Mouse (Mus musculus): ENCODE results near the gene Hyls1. TPM values are rescaled to one million over a fixed set of nuclear protein-coding genes. Genes with fewer than 3 reads are reported as not detected.

The Hyls1 gene
- total RNA-seq, 2 experiments from 2014 or later = 2.2 to 2.6 TPM

DNA sequence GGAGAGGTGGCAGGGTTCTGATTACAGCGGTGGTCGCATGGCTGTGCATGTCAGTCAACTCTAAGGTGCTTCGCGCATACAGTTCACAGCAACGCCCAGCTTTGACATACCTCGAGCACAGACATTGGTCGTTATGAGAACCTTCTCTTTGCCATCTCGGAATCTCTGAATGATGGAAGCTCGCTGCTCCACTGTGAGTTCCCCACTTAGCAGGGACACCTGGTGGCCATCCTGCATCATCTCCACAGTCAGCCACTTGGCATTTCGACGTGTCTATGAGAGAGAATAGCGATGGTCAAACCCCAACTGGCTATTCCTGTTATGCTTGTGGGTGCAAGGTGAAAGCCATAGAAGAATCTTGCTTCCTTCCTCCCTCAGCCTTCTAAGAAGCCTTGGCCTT, 24.5 kb downstream of the Hyls1 start:
- DNase-seq (ENCODE audit: low spot score) = no peak
- intact Hi-C loops (cut with DNase I) = loop anchor here (10.0 kb wide), 1 partner anchor 341 kb away; the partner anchor contains the start of genes Srpr and Tirap

DNA sequence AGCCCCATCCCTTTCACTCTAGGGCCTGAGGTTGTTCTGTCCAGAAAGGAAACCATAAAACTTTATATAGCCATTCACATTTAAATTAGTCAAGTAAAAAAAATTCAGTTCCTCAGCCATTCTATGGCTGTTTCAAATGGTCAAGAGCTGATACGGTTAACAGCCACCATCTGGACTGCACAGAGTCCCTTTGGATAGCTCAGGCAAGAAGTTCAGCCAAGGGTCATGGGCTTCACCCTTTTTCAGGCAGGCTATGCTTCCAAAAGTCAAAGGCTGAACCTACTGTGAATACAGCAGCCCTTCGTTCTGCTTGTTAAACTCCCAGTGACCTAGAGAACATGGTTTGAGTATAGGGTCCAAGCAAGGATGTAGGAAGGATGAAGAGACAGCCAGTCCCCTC, 25.5 kb downstream of the Hyls1 start:
- intact Hi-C loops (cut with DNase I) = loop anchor here (10.0 kb wide), 1 partner anchor 340 kb away; the partner anchor contains the start of genes Srpr and Tirap
- DNase-seq (ENCODE audit: low spot score) = no peak

DNA sequence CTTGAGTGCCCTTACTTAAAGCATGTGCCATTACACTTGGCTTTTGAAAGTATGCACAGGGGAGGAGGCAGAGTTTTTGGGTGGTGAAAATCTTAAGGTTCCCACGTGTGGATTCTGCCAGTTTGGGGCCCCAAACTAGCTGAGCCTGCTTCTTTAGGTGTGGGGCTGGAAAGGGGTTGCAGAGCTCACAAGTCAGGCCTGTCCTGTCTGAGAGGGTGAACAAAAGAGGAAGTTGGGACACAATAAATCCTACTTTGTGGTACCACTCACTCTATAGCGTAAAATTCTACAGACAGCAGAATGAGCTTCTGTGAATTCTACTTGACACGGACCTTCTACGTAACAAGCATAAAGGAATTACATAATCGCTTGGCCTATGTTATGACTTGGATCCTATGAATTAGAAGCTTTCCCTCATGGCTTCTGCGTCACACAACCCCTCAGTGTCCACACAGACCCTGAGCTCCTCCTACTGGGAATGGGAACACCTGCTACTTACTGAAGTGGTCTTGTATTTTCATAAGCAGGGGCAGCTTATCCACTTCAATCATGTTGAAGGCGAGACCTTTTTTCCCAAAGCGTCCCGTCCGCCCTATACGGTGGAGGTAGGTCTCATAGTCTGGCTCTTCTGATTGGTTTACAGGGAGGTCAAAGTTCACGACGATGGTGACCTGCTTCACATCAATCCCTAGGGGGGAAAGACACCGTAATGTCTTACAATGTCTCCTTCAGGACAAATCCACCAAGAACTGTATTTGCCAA, 26.9 kb downstream of the Hyls1 start:
- intact Hi-C loops (cut with DNase I) = loop anchor here (10.0 kb wide), 1 partner anchor 338 kb away; the partner anchor contains the start of genes Srpr and Tirap

DNA sequence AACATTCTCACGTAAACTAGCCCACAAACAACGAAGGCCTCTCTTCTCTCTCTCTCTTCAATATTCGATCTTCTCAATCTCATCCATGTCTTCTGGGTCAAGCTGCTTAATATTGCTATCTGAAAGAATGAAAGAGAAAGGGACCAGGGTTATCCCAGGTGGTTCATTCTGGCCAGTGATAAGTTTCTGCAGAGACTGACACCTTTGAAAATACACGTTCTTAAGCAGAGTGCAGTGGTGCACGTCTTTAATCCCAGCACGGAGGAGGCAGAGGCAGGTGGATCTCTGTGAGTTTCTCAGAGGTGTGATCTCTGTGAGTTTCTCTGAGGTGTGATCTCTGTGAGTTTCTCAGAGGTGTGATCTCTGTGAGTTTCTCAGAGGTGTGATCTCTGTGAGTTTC, 28.3 kb downstream of the Hyls1 start:
- intact Hi-C loops (cut with DNase I) = loop anchor here (1.0 to 10.0 kb wide), 2 partner anchors 259 to 337 kb away; partner anchors contain the start of genes Srpr and Tirap

More for the DNA sequence above, 26.9 kb downstream of the Hyls1 start:
- no peak for DNase-seq (ENCODE audit: low spot score)

DNA sequence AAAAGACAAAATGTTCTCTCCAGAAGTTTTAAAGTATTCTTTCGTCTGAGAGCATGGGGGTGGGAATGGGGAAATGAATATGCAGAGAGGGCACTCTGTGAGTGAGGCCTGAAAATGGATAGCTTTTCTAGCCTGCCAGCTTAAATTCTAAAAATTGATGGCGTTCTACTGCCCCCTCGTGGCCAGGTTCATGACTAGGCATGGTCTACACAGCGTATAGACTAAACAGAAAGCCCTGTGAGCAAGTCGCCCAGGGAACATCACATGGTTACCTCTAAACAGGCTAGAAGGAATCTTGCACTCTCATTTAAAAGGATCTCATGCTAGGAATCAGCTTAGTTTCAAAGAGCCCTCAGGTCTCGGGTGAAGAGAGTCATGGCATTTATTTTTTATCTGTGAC, 28.7 kb downstream of the Hyls1 start:
- no peak for DNase-seq (ENCODE audit: low spot score)
- intact Hi-C loops (cut with DNase I) = loop anchor here (1.0 to 10.0 kb wide), 2 partner anchors 258 to 337 kb away; partner anchors contain the start of genes Srpr and Tirap

More for the DNA sequence above, 28.3 kb downstream of the Hyls1 start:
- DNase-seq (ENCODE audit: low spot score) = no peak

DNA sequence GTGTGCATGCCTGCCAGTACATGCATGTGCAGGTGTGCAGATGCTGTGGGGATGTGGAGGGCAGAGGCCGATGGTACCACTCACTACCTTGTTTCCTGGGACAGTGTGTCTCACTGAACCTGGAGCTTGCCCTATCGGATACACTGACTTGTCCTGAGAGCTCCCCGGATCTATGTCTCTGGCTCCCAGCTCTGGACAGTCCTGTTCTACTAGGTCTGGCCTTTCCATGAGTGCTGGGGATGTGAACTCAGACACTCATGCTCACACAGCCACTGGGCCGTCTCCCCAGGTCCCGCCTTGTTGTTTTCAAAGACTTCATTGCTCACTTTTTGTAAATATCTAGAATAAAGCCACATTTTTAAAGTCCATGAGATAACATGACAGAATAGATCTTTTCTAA, 29.2 kb downstream of the Hyls1 start:
- intact Hi-C loops (cut with DNase I) = loop anchor here (1.0 to 10.0 kb wide), 2 partner anchors 258 to 336 kb away; partner anchors contain the start of genes Srpr and Tirap

DNA sequence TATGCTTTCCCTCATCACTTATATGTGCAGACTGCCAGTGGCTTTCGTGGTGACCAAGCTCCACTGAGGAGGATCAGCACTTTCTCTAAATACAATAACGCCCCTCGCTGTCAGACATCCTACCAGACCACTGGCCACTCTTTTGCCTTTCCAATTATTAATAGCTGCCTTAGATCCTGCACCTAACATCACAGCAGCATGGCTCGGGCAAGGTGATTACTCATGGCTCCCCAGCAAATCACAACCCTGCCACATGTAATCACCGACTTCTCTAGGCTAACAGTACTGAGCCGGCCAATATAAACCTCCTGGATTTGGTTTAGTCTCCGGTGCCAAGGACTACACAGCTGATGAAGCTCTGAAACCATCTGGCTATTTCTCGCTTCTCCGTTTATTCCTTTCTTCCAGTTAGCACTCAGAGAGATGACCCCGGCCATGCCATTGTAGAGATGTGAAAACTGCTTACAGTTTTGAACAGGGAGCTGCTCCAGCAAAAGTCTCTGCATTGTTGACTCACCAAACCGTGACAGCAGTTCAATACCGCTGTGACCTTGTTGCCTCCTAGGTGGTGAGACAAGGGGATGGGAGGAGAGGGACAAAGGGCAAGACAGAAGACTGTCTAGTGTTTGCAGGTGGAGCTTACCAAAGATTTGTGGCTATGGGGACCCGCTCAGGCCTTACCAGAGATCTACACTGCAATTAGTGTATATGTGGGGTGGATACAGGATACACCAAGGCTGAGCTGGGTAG, 31.0 kb downstream of the Hyls1 start:
- intact Hi-C loops (cut with DNase I) = loop anchor here (10.0 kb wide), 1 partner anchor 514 kb away; no protein-coding TSS in a partner anchor
- no peak for DNase-seq (ENCODE audit: low spot score)

More for the DNA sequence above, 29.2 kb downstream of the Hyls1 start:
- DNase-seq (ENCODE audit: low spot score) = no peak

DNA sequence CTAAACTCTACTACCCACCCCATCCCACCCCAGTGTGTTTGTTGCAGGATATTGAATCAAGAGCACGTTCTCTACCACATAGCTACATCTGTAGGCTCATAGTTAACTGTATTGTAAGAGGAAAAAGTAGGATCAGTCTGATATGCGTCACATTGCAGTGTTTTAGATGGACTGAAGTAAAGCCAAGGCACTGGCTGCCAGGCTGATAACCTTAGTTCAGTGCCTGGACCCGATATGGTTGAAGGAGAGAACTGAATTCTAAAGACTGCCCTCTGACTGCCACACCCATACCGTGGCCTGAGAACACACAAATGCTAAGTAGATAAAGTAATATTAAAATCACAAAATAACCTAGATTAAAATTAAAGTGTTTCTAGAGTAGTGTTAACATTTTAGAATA, 34.3 kb downstream of the Hyls1 start:
- intact Hi-C loops (cut with DNase I) = loop anchor here (10.0 kb wide), 1 partner anchor 511 kb away; no protein-coding TSS in a partner anchor
- DNase-seq (ENCODE audit: low spot score) = no peak

DNA sequence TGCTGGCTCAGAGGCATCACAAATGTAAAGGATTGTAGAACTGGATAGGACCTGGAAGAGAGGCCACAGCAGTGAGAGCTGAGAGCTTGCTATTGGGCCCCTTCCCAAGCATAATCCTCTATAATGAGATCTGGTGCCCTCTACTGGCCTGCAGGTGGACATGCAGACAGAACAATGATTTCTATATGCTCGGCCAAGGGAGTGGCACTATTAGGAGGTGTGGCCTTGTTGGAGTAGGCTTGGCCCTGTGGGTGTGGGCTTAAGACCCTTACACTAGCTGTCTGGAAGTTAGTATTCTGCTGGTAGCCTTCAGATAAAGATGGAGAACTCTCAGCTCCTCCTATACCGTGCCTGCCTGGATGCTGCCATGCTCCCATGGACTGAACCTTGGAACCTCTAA, 35.1 kb downstream of the Hyls1 start:
- intact Hi-C loops (cut with DNase I) = loop anchor here (10.0 kb wide), 1 partner anchor 510 kb away; no protein-coding TSS in a partner anchor
- no peak for DNase-seq (ENCODE audit: low spot score)

DNA sequence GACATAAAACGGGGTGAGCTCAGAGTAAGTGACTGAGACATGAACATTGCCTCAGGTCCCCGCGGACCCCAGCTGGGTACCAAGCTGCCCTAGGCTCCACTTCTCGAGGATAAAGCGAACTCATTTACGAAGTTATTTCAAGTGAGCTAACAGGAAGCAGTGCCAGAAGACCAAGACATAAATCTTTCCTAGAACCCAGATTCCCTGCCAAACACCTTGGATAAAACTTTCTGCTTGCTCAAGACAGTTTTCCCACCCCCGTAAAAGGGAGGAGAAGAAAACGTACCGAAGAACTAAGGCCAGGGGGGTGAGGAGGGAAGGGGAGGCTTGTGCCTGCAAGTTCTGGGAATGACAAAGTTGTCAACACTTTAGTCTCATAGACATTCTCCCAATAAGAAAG, 36.9 kb downstream of the Hyls1 start:
- DNase-seq (ENCODE audit: low spot score) = no peak
- intact Hi-C loops (cut with DNase I) = loop anchor here (10.0 kb wide), 1 partner anchor 508 kb away; no protein-coding TSS in a partner anchor

DNA sequence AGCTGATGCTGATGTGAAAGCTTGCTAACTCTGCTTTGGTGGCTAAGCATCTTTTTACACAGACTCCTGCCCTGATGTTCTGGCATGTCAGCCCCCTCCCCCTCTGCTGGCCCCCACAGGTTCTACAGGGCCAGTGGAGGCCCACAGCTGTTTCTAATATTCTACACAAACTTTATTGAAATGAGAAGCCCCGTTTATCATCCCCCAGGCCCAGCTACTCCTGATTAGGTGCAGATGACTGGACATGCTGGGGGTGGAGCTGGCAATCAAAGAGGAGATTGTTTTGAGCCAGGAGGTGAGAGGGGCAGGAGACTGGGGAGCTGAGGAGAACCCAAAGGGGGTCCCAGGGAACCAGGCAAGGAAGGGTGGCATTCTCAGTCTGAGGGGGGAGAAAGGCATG, 40.4 kb downstream of the Hyls1 start:
- intact Hi-C loops (cut with DNase I) = loop anchor here (10.0 kb wide), 2 partner anchors 105 to 505 kb away; partner anchors contain the start of gene Cdon
- no peak for DNase-seq (ENCODE audit: low spot score)

DNA sequence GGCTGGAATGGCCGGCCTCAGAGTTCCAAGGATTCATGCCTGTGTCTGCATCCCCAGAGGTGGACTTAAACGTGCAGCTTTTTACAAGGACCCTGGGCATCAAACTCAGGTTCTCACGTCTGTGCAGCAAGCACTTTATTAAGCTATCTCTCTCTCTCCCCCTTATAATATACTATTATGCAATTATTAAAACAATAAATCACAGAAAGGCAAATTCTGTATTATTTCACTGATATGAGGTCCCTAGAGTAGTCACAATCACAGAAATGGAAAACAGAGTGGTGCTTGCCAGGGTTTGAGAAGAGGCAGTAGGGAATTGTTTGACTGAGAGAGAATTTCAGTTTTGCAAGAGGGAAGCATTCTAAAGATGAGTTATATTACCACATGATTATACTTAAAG, 41.1 kb downstream of the Hyls1 start:
- no peak for DNase-seq (ENCODE audit: low spot score)
- intact Hi-C loops (cut with DNase I) = loop anchor here (10.0 kb wide), 1 partner anchor 104 kb away; the partner anchor contains the start of gene Cdon

DNA sequence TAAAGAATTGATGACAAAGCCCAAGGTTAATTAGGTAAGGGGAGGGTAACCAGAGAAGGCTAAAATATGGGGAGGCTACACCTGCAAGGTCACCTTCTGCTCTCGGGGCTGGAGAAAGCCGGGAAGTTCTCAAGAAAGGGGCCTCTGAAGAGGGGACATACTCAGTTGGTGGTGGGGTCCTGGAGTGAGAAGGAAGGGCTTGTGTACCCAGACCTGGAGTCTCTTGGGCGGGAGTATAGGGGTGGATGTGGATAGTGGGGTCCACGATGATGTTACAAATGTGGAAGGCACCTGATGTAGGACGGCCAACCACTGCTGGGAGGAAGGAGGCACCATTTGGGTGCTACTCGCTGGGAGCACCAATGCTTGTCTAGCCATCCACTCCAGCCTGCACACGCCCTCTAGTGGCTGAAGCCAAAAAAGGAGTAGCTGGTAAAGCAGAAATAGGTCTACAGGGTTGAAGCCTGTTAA, 46.2 kb downstream of the Hyls1 start:
- intact Hi-C loops (cut with DNase I) = loop anchor here (1.0 to 10.0 kb wide), 2 partner anchors 99 to 241 kb away; partner anchors contain the start of gene Cdon
- DNase-seq (ENCODE audit: low spot score) = peak; percentile 50

DNA sequence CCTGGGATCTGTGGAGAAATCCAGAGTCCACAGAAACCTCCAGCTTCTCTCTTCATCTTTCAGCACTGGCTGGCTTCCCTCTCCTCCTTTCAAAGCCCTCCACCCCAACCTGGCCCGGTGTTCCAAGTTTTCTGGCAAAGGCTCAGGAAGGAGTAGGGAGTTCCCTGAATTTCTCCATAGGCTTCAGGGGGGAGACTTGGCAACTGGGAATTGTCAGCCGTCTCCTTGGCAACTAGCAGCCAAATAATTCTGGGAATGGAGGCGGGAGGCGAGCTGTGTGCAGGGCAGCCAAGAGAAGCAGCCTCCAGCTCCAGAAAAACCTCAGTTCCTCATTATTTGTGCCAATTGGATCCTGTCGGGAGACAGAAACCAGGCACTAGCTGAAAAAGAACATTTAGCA, 46.7 kb downstream of the Hyls1 start:
- peak; percentile 53 for DNase-seq (ENCODE audit: low spot score)
- intact Hi-C loops (cut with DNase I) = loop anchor here (10.0 kb wide), 1 partner anchor 99 kb away; the partner anchor contains the start of gene Cdon

DNA sequence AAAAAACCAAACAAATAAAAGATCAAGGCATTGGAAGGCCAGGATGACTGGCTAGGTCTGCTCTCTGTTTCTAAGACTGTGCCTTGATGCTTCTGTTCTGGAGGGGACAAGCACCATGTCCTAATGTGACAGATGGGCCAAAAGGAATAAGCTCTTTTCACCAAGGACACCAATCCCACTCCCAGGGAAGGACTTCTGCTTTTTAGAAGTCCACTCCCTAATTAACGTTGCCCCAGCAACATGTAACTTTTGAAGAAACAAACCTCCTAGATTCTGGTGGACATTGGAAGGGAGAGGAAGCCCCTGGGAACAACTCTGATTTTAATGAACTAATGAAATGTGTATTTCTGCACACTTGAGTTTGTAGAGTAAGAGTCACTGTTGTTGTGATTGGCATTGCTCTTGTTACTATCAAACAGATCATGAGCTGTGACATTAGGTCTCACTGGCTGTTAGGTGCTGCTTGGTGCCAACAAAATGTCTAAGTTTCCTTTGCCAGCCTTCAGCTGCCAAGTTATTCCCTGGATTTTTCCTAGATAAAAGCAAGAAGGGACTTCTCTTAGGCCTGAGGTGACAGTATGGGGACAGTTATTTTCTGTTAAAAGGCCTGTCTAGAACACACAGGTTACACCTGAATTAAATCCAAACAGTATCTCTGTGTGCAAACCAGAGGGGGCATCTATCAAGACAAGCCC, 47.2 kb downstream of the Hyls1 start:
- no peak for DNase-seq (ENCODE audit: low spot score)
- intact Hi-C loops (cut with DNase I) = loop anchor here (10.0 kb wide), 1 partner anchor 98 kb away; the partner anchor contains the start of gene Cdon

DNA sequence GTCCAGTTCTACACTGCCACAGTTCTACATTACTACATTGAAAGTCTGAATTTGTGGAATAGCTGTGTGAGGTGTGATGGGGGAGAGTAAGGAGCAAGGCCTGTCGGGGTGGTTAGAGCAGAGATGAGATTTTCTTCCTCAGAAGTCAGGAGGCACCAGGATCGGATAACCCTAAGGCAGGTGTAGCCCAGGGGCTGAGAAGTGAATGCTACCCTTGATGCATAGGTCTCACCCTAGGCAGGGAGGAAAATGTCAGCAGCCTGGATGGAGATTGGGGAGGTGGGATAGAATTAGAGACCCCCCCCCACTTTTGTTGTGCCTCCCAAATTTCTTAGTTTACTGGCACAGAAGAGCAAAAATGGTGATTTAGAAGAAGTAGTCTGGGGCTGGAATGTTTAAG, 48.0 kb downstream of the Hyls1 start:
- no peak for DNase-seq (ENCODE audit: low spot score)
- intact Hi-C loops (cut with DNase I) = loop anchor here (10.0 kb wide), 1 partner anchor 97 kb away; the partner anchor contains the start of gene Cdon

DNA sequence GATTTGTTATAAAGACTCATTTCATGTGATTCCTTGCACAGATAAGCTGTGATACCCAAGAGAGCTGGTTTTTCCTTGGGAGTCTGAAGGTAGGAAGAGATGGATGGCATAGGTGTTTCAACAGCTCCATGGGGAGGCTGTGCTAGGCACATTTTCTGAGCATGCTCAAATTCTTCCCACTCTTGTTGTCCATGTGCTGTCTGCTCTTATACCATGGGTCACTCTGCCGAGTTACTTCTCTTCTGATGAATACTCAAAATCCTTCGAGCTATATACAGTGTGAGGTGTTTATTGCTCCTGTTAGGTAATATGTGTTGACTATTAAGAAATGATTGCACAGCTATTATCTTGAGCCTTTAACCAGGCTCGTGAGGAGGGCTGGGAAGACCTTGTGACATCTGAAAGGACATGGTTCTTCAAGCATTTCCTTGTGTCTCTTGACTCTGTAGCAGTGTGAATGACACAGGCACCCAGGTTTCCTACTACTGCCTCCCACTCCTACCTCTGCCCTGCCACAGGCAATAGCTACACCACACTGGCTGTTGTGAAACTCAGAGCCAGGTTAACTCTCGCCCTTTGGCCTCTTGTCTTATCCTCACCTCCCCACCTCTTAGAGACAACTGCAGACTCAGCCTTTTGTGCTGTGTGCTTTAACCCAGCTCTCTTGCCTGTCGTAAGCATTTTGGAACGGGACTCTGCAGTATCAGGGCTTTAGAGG, 49.4 kb downstream of the Hyls1 start:
- intact Hi-C loops (cut with DNase I) = loop anchor here (10.0 kb wide), 1 partner anchor 96 kb away; the partner anchor contains the start of gene Cdon

DNA sequence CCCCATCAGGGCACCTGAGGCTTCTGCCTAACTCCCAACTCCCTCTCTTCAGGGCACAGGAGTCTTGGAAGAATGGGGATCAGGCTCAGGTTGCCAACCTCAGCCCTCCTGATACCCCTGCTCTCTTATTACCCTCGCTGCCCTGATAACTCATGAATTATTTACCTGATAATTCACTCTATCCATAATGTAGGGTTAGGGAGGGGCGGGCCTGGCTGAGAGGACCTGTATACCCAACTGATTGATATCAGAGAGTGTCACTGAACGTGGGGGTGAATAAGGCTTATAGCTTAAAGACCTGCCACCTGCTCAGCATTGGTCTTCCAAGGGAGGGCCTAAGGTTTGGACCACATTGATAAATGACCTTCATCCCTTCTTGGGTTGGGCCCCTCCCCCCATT, 52.0 kb downstream of the Hyls1 start, which contains the start of gene Gm1113:
Gene Gm1113 (minus strand): TSS at position 101 of the 400 bp plus-strand sequence.
- intact Hi-C loops (cut with DNase I) = no loop called here
- DNase-seq (ENCODE audit: low spot score) = no peak

More for the DNA sequence above, 49.4 kb downstream of the Hyls1 start:
- no peak for DNase-seq (ENCODE audit: low spot score)

All from heart, postnatal 25 days (tissue).